13 mouse cellular contexts compared by ENCODE assay signal in the genomic region with DNA sequence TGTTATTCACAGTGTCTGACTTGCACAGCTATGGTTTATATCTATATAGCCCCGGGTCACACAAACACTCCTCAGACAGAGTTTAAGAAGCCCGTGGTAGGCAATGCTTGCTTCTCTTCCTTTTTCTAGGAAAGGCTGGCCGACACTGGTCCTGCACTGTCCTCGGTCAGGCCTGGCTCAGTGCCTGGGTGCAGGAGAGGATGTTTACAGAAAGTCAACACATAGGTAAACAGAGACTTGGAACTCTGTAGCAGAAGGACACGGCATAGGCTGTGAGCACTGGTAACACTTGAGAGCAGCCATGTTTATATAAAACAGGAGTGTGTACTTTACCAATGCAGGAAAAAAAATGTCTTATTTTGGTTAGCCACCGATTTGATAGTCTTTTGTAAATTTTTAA. TPM values are rescaled to one million over a fixed set of nuclear protein-coding genes. Genes with fewer than 3 reads are reported as not detected.
DNase-seq lines count a peak whose midpoint lies in the region; ATAC-seq lines count a peak whose summit lies in the region.
"Had no signal": no experiment of that assay in that cellular context is flagged by ENCODE, and none has a peak within 500 bp of the region (broad histone marks: within the 10 kb centered on the region; RNA-seq: fewer than 3 reads in every experiment).

No protein-coding gene starts in this region.

- H3K4me2 ChIP-seq in stomach, embryonic 16.5 days (ENCODE audit: low read depth, low read length) = no peak overlapping the region
- no peak overlapping the region for H3K4me2 ChIP-seq in forebrain, embryonic 14.5 days (ENCODE audit: low read length)
- H3K4me2 ChIP-seq: embryonic facial prominence, embryonic 15.5 days; hindbrain, embryonic 12.5 days; limb, embryonic 12.5 days had no signal

- H3K9me3 ChIP-seq in stomach, embryonic 16.5 days (replicated peaks; ENCODE audit: control insufficient read depth, low read length) = no peaks in the 10 kb centered on the region
- no peaks in the 10 kb centered on the region for H3K9me3 ChIP-seq in forebrain, embryonic 14.5 days (replicated peaks; ENCODE audit: control insufficient read depth, low read length)
- H3K9me3 ChIP-seq: embryonic facial prominence, embryonic 15.5 days; hindbrain, embryonic 12.5 days; limb, embryonic 12.5 days had no signal

- WGBS in stomach, embryonic 16.5 days = 17% methylated on average over 6 of the region's 6 CpGs
- 89% methylated on average over 6 of the region's 6 CpGs for WGBS in forebrain, embryonic 14.5 days

- DNase-seq in cerebellum, postnatal 25 days = peak; percentile 53 to 68
- DNase-seq in cerebellum, adult 11-12 months = no peak
- peak; percentile 18 to 19 for DNase-seq in kidney, postnatal 4 days
- DNase-seq in kidney, adult 18-20 months = no peak
- DNase-seq in lung, adult 18-20 months = peak; percentile 80 to 87
- no peak for DNase-seq in spleen, postnatal 14 days (ENCODE audit: low spot score in 2 of 2)
- DNase-seq in forebrain, embryonic 14.5 days (ENCODE audit: low spot score) = no peak
- DNase-seq: right cerebral cortex, postnatal 14 days had no signal

- peak; percentile 82; the same call in 1 of the 2 replicates for ATAC-seq in stomach, embryonic 16.5 days (ENCODE audit: insufficient read depth, low FRiP score)
- ATAC-seq in forebrain, embryonic 14.5 days = no peak
- ATAC-seq: midbrain, embryonic 16.5 days had no signal

- no peaks in the 10 kb centered on the region for H3K27me3 ChIP-seq in stomach, embryonic 16.5 days (ENCODE audit: control insufficient read depth, insufficient read depth, low read length)
- no peaks in the 10 kb centered on the region for H3K27me3 ChIP-seq in forebrain, embryonic 14.5 days (replicated peaks; ENCODE audit: control insufficient read depth, insufficient read depth, low read length)
- H3K27me3 ChIP-seq: embryonic facial prominence, embryonic 15.5 days; hindbrain, embryonic 12.5 days; limb, embryonic 12.5 days had no signal

- no peak overlapping the region for H3K27ac ChIP-seq in stomach, embryonic 16.5 days (ENCODE audit: low read length)
- no peak overlapping the region for H3K27ac ChIP-seq in forebrain, embryonic 14.5 days (ENCODE audit: low read depth, low read length)
- H3K27ac ChIP-seq: embryonic facial prominence, embryonic 15.5 days; hindbrain, embryonic 12.5 days; limb, embryonic 12.5 days had no signal

- no peaks in the 10 kb centered on the region for H3K36me3 ChIP-seq in stomach, embryonic 16.5 days (ENCODE audit: control insufficient read depth, insufficient read depth, low read length)
- H3K36me3 ChIP-seq in forebrain, embryonic 14.5 days (ENCODE audit: control insufficient read depth, insufficient read depth, low read length) = no peaks in the 10 kb centered on the region
- H3K36me3 ChIP-seq: embryonic facial prominence, embryonic 15.5 days; hindbrain, embryonic 12.5 days; limb, embryonic 12.5 days had no signal

- no peak overlapping the region for H3K9ac ChIP-seq in stomach, embryonic 16.5 days (ENCODE audit: low read length)
- H3K9ac ChIP-seq in forebrain, embryonic 14.5 days (ENCODE audit: low read length) = no peak overlapping the region
- H3K9ac ChIP-seq: embryonic facial prominence, embryonic 15.5 days; hindbrain, embryonic 12.5 days; limb, embryonic 12.5 days had no signal

- no peak overlapping the region for H3K4me3 ChIP-seq in stomach, embryonic 16.5 days (replicated peaks; ENCODE audit: low read length)
- no peak overlapping the region for H3K4me3 ChIP-seq in forebrain, embryonic 14.5 days (ENCODE audit: low read depth, low read length)
- H3K4me3 ChIP-seq: embryonic facial prominence, embryonic 15.5 days; hindbrain, embryonic 12.5 days; limb, embryonic 12.5 days had no signal

- peaks cover 12% of the 10 kb centered on the region; the same call in 1 of the 2 replicates for H3K4me1 ChIP-seq in stomach, embryonic 16.5 days (ENCODE audit: control insufficient read depth, insufficient read depth, low read length)
- peaks cover 6% of the 10 kb centered on the region; the same call in 1 of the 2 replicates for H3K4me1 ChIP-seq in forebrain, embryonic 14.5 days (ENCODE audit: control insufficient read depth, insufficient read depth, low read length)

RNA-seq across cellular contexts. Expression of a gene that starts 54.3 kb away (rescaled TPM):
- polyA plus RNA-seq in stomach, embryonic 16.5 days (2015; fragmentation: Nextera tagmentation; extraction: Ambion mirVana) = 7.9 and 9.1 TPM in 2 replicates
- polyA plus RNA-seq in forebrain, embryonic 14.5 days (2014; fragmentation: Nextera tagmentation; extraction: Ambion mirVana) = 7.1 and 7.5 TPM in 2 replicates

Comparison
In these comparisons a context has a peak if more than half of its experiments do, and no peak if none do; other contexts are left out.
1. DNase-seq: peak in cerebellum, postnatal 25 days (2 of 2), kidney, postnatal 4 days (2 of 2) and lung, adult 18-20 months (2 of 2); none in cerebellum, adult 11-12 months (single experiment), kidney, adult 18-20 months (single experiment), spleen, postnatal 14 days (0 of 2) and forebrain, embryonic 14.5 days (single experiment).